Mouse (Mus musculus) intestine, postnatal 0 days (tissue): ENCODE data around the gene Amotl2. TPM values are rescaled to one million over a fixed set of nuclear protein-coding genes. Genes with fewer than 3 reads are reported as not detected.
"Not testable (repeated sequence)": the region's sequence is repeated elsewhere in the genome, so short reads cannot be mapped to it uniquely, and the experiment has no call there.

ENCODE experiments used
- ATAC-seq: fragments of 200-750 bp; cut with Nextera tagmentation; 2 replicates; pipeline ENCODE4 v1.8.0; 2017; ENCODE audit warnings: mild to moderate bottlenecking, moderate TSS enrichment, moderate library complexity
- H3K27ac ChIP-seq: fragments of 300-500 bp; sonication (generic); 2 replicates; pipeline ENCODE4 v1.5.1; 2014; ENCODE audit warnings: mild to moderate bottlenecking, low read depth, low read length, moderate library complexity
- H3K27me3 ChIP-seq: fragments of 300-500 bp; sonication (generic); replicated peaks from 2 replicates; pipeline ENCODE4 v1.6.1; 2014; ENCODE audit warnings: low read length, mixed read lengths; ENCODE audit not compliant: control insufficient read depth, insufficient read depth
- H3K36me3 ChIP-seq: fragments of 300-500 bp; sonication (generic); 2 replicates; pipeline ENCODE4 v1.6.1; 2014; ENCODE audit warnings: mild to moderate bottlenecking, moderate library complexity; ENCODE audit not compliant: control insufficient read depth, insufficient read depth
- H3K4me1 ChIP-seq: fragments of 300-500 bp; sonication (generic); replicated peaks from 2 replicates; pipeline ENCODE4 v1.6.1; 2014; ENCODE audit warnings: antibody characterized with exemption, low read length, mixed read lengths; ENCODE audit not compliant: control insufficient read depth, insufficient read depth
- H3K4me2 ChIP-seq: fragments of 300-500 bp; sonication (generic); replicated peaks from 2 replicates; pipeline ENCODE4 v1.6.1; 2014; ENCODE audit warnings: low read depth, mild to moderate bottlenecking, moderate library complexity
- H3K4me3 ChIP-seq: fragments of 300-500 bp; sonication (generic); 2 replicates; pipeline ENCODE4 v1.5.1; 2014; ENCODE audit warnings: low read depth, low read length
- H3K9ac ChIP-seq: fragments of 300-500 bp; sonication (generic); 2 replicates; pipeline ENCODE4 v1.6.1; 2014; ENCODE audit warnings: mild to moderate bottlenecking, low read depth, low read length
- H3K9me3 ChIP-seq: fragments of 300-500 bp; sonication (generic); 2 replicates; pipeline ENCODE4 v1.6.1; 2016; ENCODE audit warnings: mixed run types; ENCODE audit not compliant: control insufficient read depth
- CTCF ChIP-seq: sonication (generic); IDR thresholded peaks from 2 replicates; pipeline ENCODE4 v1.5.1; 2016; ENCODE audit warnings: low read depth, mild to moderate bottlenecking, control low read depth, antibody characterized with exemption, moderate library complexity
- WGBS: fragments of 180-500 bp; shearing (Covaris S2); extraction: QIAGEN DNeasy Blood & Tissue Kit; methylation state at CpG from one replicate; pipeline ENCODE4 v1.1.7; 2014; 5-methylcytosine and 5-hydroxymethylcytosine counted together
- polyA plus RNA-seq: library from polyadenylated mRNA; unstranded; fragments of >200 nt; fragmentation: Nextera tagmentation; extraction: Ambion mirVana; gene quantifications from 2 replicates; pipeline ENCODE4 v1.2.1, GENCODE M21; 2015

The Amotl2 gene
- polyA plus RNA-seq, 1 experiment from 2014 or later, result 12.4 TPM

GRCm38 (mm10) chr9:102759581-102760001 is 43.1 kb downstream of the Amotl2 start:
- no peaks in the 10 kb centered on the region for H3K9me3 ChIP-seq
- no peak for TF ChIP-seq CTCF
- peak overlapping the region; percentile 43; the same call in 1 of the 2 replicates for H3K27ac ChIP-seq
- H3K27me3 ChIP-seq, result no peaks in the 10 kb centered on the region
- H3K9ac ChIP-seq, result no peak overlapping the region
- H3K4me2 ChIP-seq, result no peak overlapping the region
- ATAC-seq, result no peak
- no peaks in the 10 kb centered on the region for H3K36me3 ChIP-seq
- H3K4me3 ChIP-seq, result no peak overlapping the region
- 34% methylated on average over 5 of the region's 5 CpGs for WGBS
- H3K4me1 ChIP-seq, result no peaks in the 10 kb centered on the region

- H3K27ac ChIP-seq, result no peak overlapping the region
- ATAC-seq, result no peak
- H3K4me3 ChIP-seq, result no peak overlapping the region
- H3K4me2 ChIP-seq, result no peak overlapping the region
- no peak for TF ChIP-seq CTCF
- H3K36me3 ChIP-seq, result no peaks in the 10 kb centered on the region
- H3K27me3 ChIP-seq, result no peaks in the 10 kb centered on the region
- no peaks in the 10 kb centered on the region for H3K9me3 ChIP-seq
- no peak overlapping the region for H3K9ac ChIP-seq
- no peaks in the 10 kb centered on the region for H3K4me1 ChIP-seq
- WGBS, result 71% methylated on average over 7 of the region's 7 CpGs
Measured at GRCm38 (mm10) chr9:102761599-102761998, 45.1 kb downstream of the Amotl2 start.

- Histone ChIP-seq H3K9ac (no peak overlapping the region), H3K9me3 (no peaks in the 10 kb centered on the region), H3K4me3 (no peak overlapping the region), H3K4me1 (no peaks in the 10 kb centered on the region), H3K27me3 (no peaks in the 10 kb centered on the region), H3K36me3 (no peaks in the 10 kb centered on the region), H3K4me2 (no peak overlapping the region), H3K27ac (no peak overlapping the region)
- WGBS, result 33% methylated on average over 3 of the region's 3 CpGs
- ATAC-seq, result no peak
- TF ChIP-seq CTCF, result no peak
Measured at GRCm38 (mm10) chr9:102762836-102763235, 46.4 kb downstream of the Amotl2 start.

- TF ChIP-seq CTCF, result no peak
- no peaks in the 10 kb centered on the region for H3K36me3 ChIP-seq
- no peaks in the 10 kb centered on the region for H3K9me3 ChIP-seq
- H3K27me3 ChIP-seq, result no peaks in the 10 kb centered on the region
- no peak overlapping the region for H3K4me2 ChIP-seq
- no peak for ATAC-seq
- H3K9ac ChIP-seq, result no peak overlapping the region
- no peaks in the 10 kb centered on the region for H3K4me1 ChIP-seq
- no peak overlapping the region for H3K27ac ChIP-seq
- WGBS, result 59% methylated on average over 8 of the region's 8 CpGs
- H3K4me3 ChIP-seq, result no peak overlapping the region
Measured at GRCm38 (mm10) chr9:102763520-102763919, 47.0 kb downstream of the Amotl2 start.

GRCm38 (mm10) chr9:102764540-102764939 is 48.1 kb downstream of the Amotl2 start:
- H3K9me3 ChIP-seq, H3K4me1 ChIP-seq, H3K9ac ChIP-seq, H3K4me3 ChIP-seq, H3K36me3 ChIP-seq, H3K27me3 ChIP-seq, ATAC-seq, H3K4me2 ChIP-seq, H3K27ac ChIP-seq: not testable (repeated sequence)
- 100% methylated on average over 1 of the region's 2 CpGs for WGBS

GRCm38 (mm10) chr9:102766741-102767140 is 50.3 kb downstream of the Amotl2 start:
- 66% methylated on average over 3 of the region's 3 CpGs for WGBS
- Histone ChIP-seq H3K36me3 (no peaks in the 10 kb centered on the region), H3K9me3 (no peaks in the 10 kb centered on the region), H3K4me2 (no peak overlapping the region), H3K27ac (no peak overlapping the region; the same call in 1 of the 2 replicates), H3K27me3 (no peaks in the 10 kb centered on the region), H3K9ac (no peak overlapping the region), H3K4me1 (no peaks in the 10 kb centered on the region), H3K4me3 (no peak overlapping the region)
- no peak for TF ChIP-seq CTCF
- ATAC-seq, result no peak

GRCm38 (mm10) chr9:102769257-102769656 is 52.8 kb downstream of the Amotl2 start:
- H3K9ac ChIP-seq, result no peak overlapping the region
- no peak for TF ChIP-seq CTCF
- H3K27ac ChIP-seq, result no peak overlapping the region
- ATAC-seq, result no peak
- no peaks in the 10 kb centered on the region for H3K9me3 ChIP-seq
- no peaks in the 10 kb centered on the region for H3K27me3 ChIP-seq
- no peaks in the 10 kb centered on the region for H3K4me1 ChIP-seq
- 62% methylated on average over 3 of the region's 3 CpGs for WGBS
- no peaks in the 10 kb centered on the region for H3K36me3 ChIP-seq
- no peak overlapping the region for H3K4me2 ChIP-seq
- no peak overlapping the region for H3K4me3 ChIP-seq
